18 mouse cellular contexts compared by ENCODE assay signal in genomic region chr14:65479744-65480143, GRCm38 (mm10).
"Had no signal": no experiment of that assay in that cellular context is flagged by ENCODE, and none has a peak within 500 bp of the region (broad histone marks: within the 10 kb centered on the region; RNA-seq: fewer than 3 reads in every experiment).

No protein-coding gene starts in this region.

- H3K9ac ChIP-seq: limb, embryonic 12.5 days; liver, embryonic 13.5 days; liver, postnatal 0 days; lung, embryonic 15.5 days; neural tube, embryonic 12.5 days had no signal

- DNase-seq: kidney, adult 9 months; kidney, postnatal 36 days; layer of hippocampus, adult 9-11 months; layer of hippocampus, postnatal 36 days; liver; liver, embryonic 13.5 days; liver, postnatal 0 days; lung, postnatal 14 days; right cerebral cortex, postnatal 4 days; spleen, adult 18-20 months; thymus, adult 18-20 months; thymus, postnatal 14 days had no signal

- H3K4me3 ChIP-seq: limb, embryonic 12.5 days; liver, embryonic 13.5 days; lung, embryonic 15.5 days; megakaryocyte, embryonic 14.5 days; neural tube, embryonic 12.5 days had no signal

- H3K27ac ChIP-seq: kidney, postnatal 0 days; limb, embryonic 12.5 days; liver, embryonic 13.5 days; lung, embryonic 15.5 days; macrophage; neural tube, embryonic 12.5 days had no signal

- ATAC-seq: liver, postnatal 0 days had no signal

- H3K4me2 ChIP-seq: limb, embryonic 12.5 days; liver, embryonic 13.5 days; lung, embryonic 15.5 days; neural tube, embryonic 12.5 days had no signal

- H3K9me3 ChIP-seq: limb, embryonic 12.5 days; liver, embryonic 13.5 days; lung, embryonic 15.5 days; megakaryocyte, embryonic 14.5 days; neural tube, embryonic 12.5 days had no signal

- H3K4me1 ChIP-seq: limb, embryonic 12.5 days; liver, embryonic 13.5 days; lung, embryonic 15.5 days; megakaryocyte, embryonic 14.5 days had no signal

- H3K27me3 ChIP-seq: limb, embryonic 12.5 days; liver, embryonic 13.5 days; lung, embryonic 15.5 days; neural tube, embryonic 12.5 days had no signal

- H3K36me3 ChIP-seq: limb, embryonic 12.5 days; liver, embryonic 13.5 days; lung, embryonic 15.5 days; neural tube, embryonic 12.5 days had no signal
